Mouse (Mus musculus) liver, adult 2 months (tissue): ENCODE results near the gene Olfr870. TPM values are rescaled to one million over a fixed set of nuclear protein-coding genes. Genes with fewer than 3 reads are reported as not detected.
"Not testable (repeated sequence)": the region's sequence is repeated elsewhere in the genome, so short reads cannot be mapped to it uniquely, and the experiment has no call there.

ENCODE experiments used
- DNase-seq: peaks from one replicate; pipeline ENCODE4 v3.0.0-alpha.2; 2011; ENCODE audit warnings: low read depth, low spot score; ENCODE audit errors: extremely low read depth
- H3K27ac ChIP-seq: fragments of 200-500 bp; replicated peaks from 2 replicates; pipeline ENCODE4 v1.5.1; 2012; ENCODE audit warnings: low read depth, mild to moderate bottlenecking, control low read depth, inconsistent platforms, low read length; ENCODE audit not compliant: insufficient read depth
- H3K27me3 ChIP-seq: fragments of 200-500 bp; 2 replicates; pipeline ENCODE4 v1.6.1; 2012; ENCODE audit warnings: mild to moderate bottlenecking, moderate library complexity, low read length, inconsistent platforms; ENCODE audit not compliant: control insufficient read depth, insufficient read depth
- H3K36me3 ChIP-seq: fragments of 200-500 bp; 2 replicates; pipeline ENCODE4 v1.6.1; 2012; ENCODE audit warnings: low read length, inconsistent platforms; ENCODE audit not compliant: control insufficient read depth, insufficient read depth
- H3K4me1 ChIP-seq: fragments of 200-500 bp; 2 replicates; pipeline ENCODE4 v1.6.1; 2011; ENCODE audit warnings: low read length; ENCODE audit not compliant: control insufficient read depth, insufficient read depth
- H3K4me3 ChIP-seq: fragments of 200-500 bp; 2 replicates; pipeline ENCODE4 v1.5.1; 2011; ENCODE audit warnings: low read depth, mild to moderate bottlenecking, control low read depth, low read length, moderate library complexity; ENCODE audit not compliant: insufficient read depth
- H3K79me2 ChIP-seq: fragments of 200-500 bp; 2 replicates; pipeline ENCODE4 v1.6.1; 2012; ENCODE audit warnings: inconsistent platforms, mild to moderate bottlenecking, low read length, moderate library complexity; ENCODE audit not compliant: control insufficient read depth, insufficient read depth
- H3K9ac ChIP-seq: fragments of 200-500 bp; 2 replicates; pipeline ENCODE4 v1.6.1; 2012; ENCODE audit warnings: low read depth, mild to moderate bottlenecking, control low read depth, inconsistent platforms, low read length
- CTCF ChIP-seq: fragments of 200-500 bp; IDR thresholded peaks from 2 replicates; pipeline ENCODE4 v1.5.1; 2011; ENCODE audit warnings: low read depth, low read length, control low read depth
- POLR2A ChIP-seq: fragments of 200-500 bp; IDR thresholded peaks from 2 replicates; pipeline ENCODE4 v1.6.1; 2011; ENCODE audit warnings: low read length, control low read depth; ENCODE audit not compliant: insufficient read depth; ENCODE audit errors: extremely low read depth
- WGBS: fragments of 180-500 bp; shearing (Covaris S2); methylation state at CpG from one replicate; pipeline ENCODE4 v1.1.7; 2018; 5-methylcytosine and 5-hydroxymethylcytosine counted together
- polyA plus RNA-seq: library from polyadenylated mRNA; depleted of rRNA; stranded (reverse); fragments of >200 nt; gene quantifications from 2 replicates; pipeline ENCODE4 v1.2.3, GENCODE M21; 2012; rRNA removed
- total RNA-seq: library from RNA; depleted of rRNA; stranded (reverse); fragments of >200 nt; gene quantifications from 2 replicates; pipeline ENCODE4 v1.2.3, GENCODE M21; 2014; rRNA removed

Gene Olfr870
- not detected in 2 replicates for total RNA-seq
- polyA plus RNA-seq, result not detected in 2 replicates

- no peak for TF ChIP-seq CTCF
- no peak for TF ChIP-seq POLR2A
- H3K4me1 ChIP-seq, result no peaks in the 10 kb centered on the region
Observed at GRCm38 (mm10) chr9:20173957-20174356, at the start of gene Olfr870. TSS of gene Olfr870 (minus strand) at chr9:20174057.

GRCm38 (mm10) chr9:20211907-20212306 is 38.0 kb upstream of the Olfr870 start, which contains the start of gene Olfr871:
TSS of gene Olfr871 (plus strand) at chr9:20212207.
- H3K27me3 ChIP-seq, result no peaks in the 10 kb centered on the region

More at GRCm38 (mm10) chr9:20173957-20174356, at the start of gene Olfr870:
- Histone ChIP-seq H3K27me3 (no peaks in the 10 kb centered on the region), H3K27ac (no peak within 1 kb of the TSS), H3K4me3 (no peak within 1 kb of the TSS), H3K9ac (no peak within 1 kb of the TSS), H3K36me3 (no peaks in the 10 kb centered on the region), H3K79me2 (no peaks in the 10 kb centered on the region)
- 80% methylated on average over 2 of the region's 2 CpGs for WGBS
- DNase-seq, result no peak

GRCm38 (mm10) chr9:20211477-20211876 is 37.6 kb upstream of the Olfr870 start:
- DNase-seq, result no peak
- Histone ChIP-seq H3K4me3 (no peak overlapping the region), H3K27ac (no peak overlapping the region), H3K27me3 (no peaks in the 10 kb centered on the region), H3K9ac (no peak overlapping the region), H3K36me3 (no peaks in the 10 kb centered on the region), H3K4me1 (no peaks in the 10 kb centered on the region), H3K79me2 (no peaks in the 10 kb centered on the region)
- no peak for TF ChIP-seq CTCF
- TF ChIP-seq POLR2A, result no peak
- 37% methylated on average over 2 of the region's 2 CpGs for WGBS

More at GRCm38 (mm10) chr9:20211907-20212306, 38.0 kb upstream of the Olfr870 start, which contains the start of gene Olfr871:
- Histone ChIP-seq H3K4me1 (no peaks in the 10 kb centered on the region), H3K36me3 (no peaks in the 10 kb centered on the region), H3K79me2 (no peaks in the 10 kb centered on the region), H3K9ac (no peak within 1 kb of the TSS), H3K4me3 (no peak within 1 kb of the TSS), H3K27ac (no peak within 1 kb of the TSS)
- no peak for DNase-seq
- TF ChIP-seq CTCF (no peak), POLR2A (no peak)

GRCm38 (mm10) chr9:20210812-20211211 is 37.0 kb upstream of the Olfr870 start:
- Histone ChIP-seq H3K79me2 (no peaks in the 10 kb centered on the region), H3K4me3 (no peak overlapping the region), H3K27me3 (no peaks in the 10 kb centered on the region), H3K4me1 (no peaks in the 10 kb centered on the region), H3K36me3 (no peaks in the 10 kb centered on the region), H3K9ac (no peak overlapping the region), H3K27ac (no peak overlapping the region)
- TF ChIP-seq CTCF (no peak), POLR2A (no peak)
- DNase-seq, result no peak
- WGBS, result 25% methylated on average over 1 of the region's 1 CpGs

- not testable (repeated sequence) for H3K4me3 ChIP-seq, DNase-seq, H3K36me3 ChIP-seq, H3K27me3 ChIP-seq, H3K4me1 ChIP-seq, H3K79me2 ChIP-seq, H3K9ac ChIP-seq, H3K27ac ChIP-seq
- whole genome bisulfite sequencing, result 81% methylated on average over 7 of the region's 7 CpGs
Observed at GRCm38 (mm10) chr9:20203413-20203984, 29.6 kb upstream of the Olfr870 start.

- no peak overlapping the region for H3K27ac ChIP-seq
- H3K9ac ChIP-seq, result no peak overlapping the region
- no peaks in the 10 kb centered on the region for H3K36me3 ChIP-seq
- peaks cover 2% of the 10 kb centered on the region; the same call in 1 of the 2 replicates for H3K27me3 ChIP-seq
- no peaks in the 10 kb centered on the region for H3K4me1 ChIP-seq
- no peak for DNase-seq
- 50% methylated on average over 1 of the region's 1 CpGs for WGBS
- H3K79me2 ChIP-seq, result no peaks in the 10 kb centered on the region
- no peak overlapping the region for H3K4me3 ChIP-seq
- TF ChIP-seq POLR2A (no peak), CTCF (no peak)
Observed at GRCm38 (mm10) chr9:20202131-20202530, 28.3 kb upstream of the Olfr870 start.
